Comparison of ENCODE assay signal across 8 mouse cellular contexts in the genomic region with DNA sequence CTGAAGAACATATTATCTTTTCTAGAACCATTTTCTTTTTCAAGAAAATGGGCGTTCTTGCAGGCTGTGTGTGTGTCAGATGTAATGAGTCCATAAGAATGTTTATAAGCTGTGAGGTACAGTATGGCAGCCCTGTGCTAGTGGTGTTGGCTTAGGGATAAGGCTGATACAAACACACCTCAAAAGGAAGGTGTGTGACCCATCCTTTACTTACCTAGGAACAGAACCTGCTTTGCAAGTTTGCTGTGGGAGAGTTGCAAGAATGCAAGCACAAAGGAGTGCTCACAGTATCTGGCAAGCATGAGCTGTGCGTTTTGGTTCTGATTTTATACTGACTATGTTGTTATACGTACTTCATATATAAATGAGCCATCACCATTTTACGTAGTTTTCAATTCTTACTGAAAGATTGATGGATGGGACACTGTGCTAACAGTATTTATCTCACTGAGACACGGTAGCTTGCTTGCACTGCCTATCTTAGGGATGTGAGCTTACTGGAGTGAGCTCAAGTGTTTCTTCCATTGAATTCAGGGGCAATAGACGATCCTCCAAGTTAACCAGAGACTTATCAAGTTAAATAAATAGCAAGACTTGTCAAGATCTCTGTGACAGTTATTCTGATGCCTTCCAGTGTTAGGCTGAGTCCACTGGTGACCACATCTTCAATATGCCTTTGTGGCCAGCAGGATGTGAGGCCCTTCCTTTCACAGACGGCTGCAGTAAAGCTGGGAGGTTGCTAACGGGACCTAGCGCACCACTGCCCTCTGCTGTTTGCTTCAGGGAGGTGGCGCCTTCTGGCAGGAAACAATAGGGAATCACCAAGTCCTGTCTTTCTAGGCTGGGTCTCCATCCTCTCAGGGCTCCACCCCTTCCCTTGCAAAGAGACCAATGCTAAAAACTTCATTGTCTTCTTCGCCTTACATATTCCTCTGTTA.
DNase-seq lines count a peak whose midpoint lies in the region; ATAC-seq and TF ChIP-seq lines count a peak whose summit lies in the region.

No protein-coding gene starts in this region.

- H3K4me2 ChIP-seq in embryonic facial prominence, embryonic 11.5 days (ENCODE audit: low read depth, low read length), result no peak overlapping the region
- H3K4me2 ChIP-seq in kidney, embryonic 15.5 days, result no peak overlapping the region
- H3K4me2 ChIP-seq in neural tube, embryonic 11.5 days (ENCODE audit: low read depth), result no peak overlapping the region
- no peak overlapping the region for H3K4me2 ChIP-seq in stomach, embryonic 14.5 days (replicated peaks; ENCODE audit: low read depth, low read length)

- no peaks in the 10 kb centered on the region for H3K79me2 ChIP-seq in liver, adult 2 months (ENCODE audit: control insufficient read depth, insufficient read depth, low read length)

- no peaks in the 10 kb centered on the region for H3K4me1 ChIP-seq in embryonic facial prominence, embryonic 11.5 days (ENCODE audit: control insufficient read depth, insufficient read depth, low read length)
- H3K4me1 ChIP-seq in heart, embryonic 10.5 days, result no peaks in the 10 kb centered on the region
- no peaks in the 10 kb centered on the region for H3K4me1 ChIP-seq in kidney, embryonic 15.5 days
- H3K4me1 ChIP-seq in liver, adult 2 months (ENCODE audit: control insufficient read depth, insufficient read depth, low read length), result no peaks in the 10 kb centered on the region
- H3K4me1 ChIP-seq in neural tube, embryonic 11.5 days (ENCODE audit: control insufficient read depth, insufficient read depth, low read length), result no peaks in the 10 kb centered on the region
- H3K4me1 ChIP-seq in stomach, embryonic 14.5 days (ENCODE audit: control insufficient read depth, insufficient read depth, low read length), result peaks cover 3% of the 10 kb centered on the region; the same call in 1 of the 2 replicates

- no peaks in the 10 kb centered on the region for H3K36me3 ChIP-seq in embryonic facial prominence, embryonic 11.5 days (replicated peaks; ENCODE audit: control insufficient read depth, insufficient read depth, low read depth, low read length)
- H3K36me3 ChIP-seq in heart, embryonic 10.5 days, result no peaks in the 10 kb centered on the region
- H3K36me3 ChIP-seq in kidney, embryonic 15.5 days, result no peaks in the 10 kb centered on the region
- no peaks in the 10 kb centered on the region for H3K36me3 ChIP-seq in liver, adult 2 months (ENCODE audit: control insufficient read depth, insufficient read depth, low read length)
- H3K36me3 ChIP-seq in neural tube, embryonic 11.5 days (ENCODE audit: control insufficient read depth, insufficient read depth, low read length), result no peaks in the 10 kb centered on the region
- H3K36me3 ChIP-seq in stomach, embryonic 14.5 days (ENCODE audit: control insufficient read depth, insufficient read depth, low read length), result no peaks in the 10 kb centered on the region

- TF ChIP-seq CTCF in liver, adult 2 months (IDR thresholded peaks at IDR 0.05; ENCODE audit: low read depth, low read length), result peak; percentile 91

- TF ChIP-seq POLR2A in liver, adult 2 months (IDR thresholded peaks at IDR 0.05; ENCODE audit: extremely low read depth, insufficient read depth, low read length), result no peak

- H3K9me3 ChIP-seq in embryonic facial prominence, embryonic 11.5 days (replicated peaks; ENCODE audit: control insufficient read depth, low read length), result no peaks in the 10 kb centered on the region
- no peaks in the 10 kb centered on the region for H3K9me3 ChIP-seq in heart, embryonic 10.5 days
- no peaks in the 10 kb centered on the region for H3K9me3 ChIP-seq in kidney, embryonic 15.5 days (replicated peaks)
- no peaks in the 10 kb centered on the region for H3K9me3 ChIP-seq in neural tube, embryonic 11.5 days (ENCODE audit: control insufficient read depth, low read length)
- H3K9me3 ChIP-seq in stomach, embryonic 14.5 days (ENCODE audit: control insufficient read depth, low read depth, low read length), result no peaks in the 10 kb centered on the region

- no peak overlapping the region for H3K4me3 ChIP-seq in embryonic facial prominence, embryonic 11.5 days (ENCODE audit: low read depth, low read length)
- H3K4me3 ChIP-seq in heart, embryonic 10.5 days, result no peak overlapping the region
- H3K4me3 ChIP-seq in kidney, embryonic 15.5 days (replicated peaks), result no peak overlapping the region
- no peak overlapping the region for H3K4me3 ChIP-seq in liver, adult 2 months (ENCODE audit: insufficient read depth, low read depth, low read length)
- no peak overlapping the region for H3K4me3 ChIP-seq in neural tube, embryonic 11.5 days (ENCODE audit: low read depth, low read length)
- H3K4me3 ChIP-seq in stomach, embryonic 14.5 days (ENCODE audit: low read depth, low read length), result no peak overlapping the region

- peak; percentile 85 for ATAC-seq in embryonic facial prominence, embryonic 11.5 days (replicated peaks; ENCODE audit: insufficient number of reproducible peaks, low FRiP score, low TSS enrichment, low read depth)
- ATAC-seq in kidney, embryonic 15.5 days (replicated peaks; ENCODE audit: low FRiP score), result peak; percentile 87
- peak; percentile 85 for ATAC-seq in neural tube, embryonic 11.5 days (ENCODE audit: insufficient read depth, low FRiP score, low TSS enrichment)
- ATAC-seq in stomach, embryonic 14.5 days (ENCODE audit: insufficient number of reproducible peaks, insufficient read depth, low FRiP score, low read depth), result peak; percentile 78; the same call in 1 of the 2 replicates

- H3K9ac ChIP-seq in embryonic facial prominence, embryonic 11.5 days (replicated peaks; ENCODE audit: low read length), result no peak overlapping the region
- no peak overlapping the region for H3K9ac ChIP-seq in kidney, embryonic 15.5 days
- H3K9ac ChIP-seq in liver, adult 2 months (ENCODE audit: low read depth, low read length), result no peak overlapping the region
- no peak overlapping the region for H3K9ac ChIP-seq in neural tube, embryonic 11.5 days (ENCODE audit: low read length)
- no peak overlapping the region for H3K9ac ChIP-seq in stomach, embryonic 14.5 days (replicated peaks; ENCODE audit: low read depth, low read length)

- peak; percentile 77 for DNase-seq in 416B (ENCODE audit: low read depth)
- DNase-seq in adrenal gland, postnatal 25 days, result peak; percentile 65
- DNase-seq in embryonic facial prominence, embryonic 11.5 days (ENCODE audit: low spot score), result peak; percentile 88
- peak; percentile 83 for DNase-seq in heart, embryonic 10.5 days (ENCODE audit: low spot score)
- DNase-seq in liver, adult 2 months (ENCODE audit: extremely low read depth, low read depth, low spot score), result peak; percentile 21
- peak; percentile 83 for DNase-seq in neural tube, embryonic 11.5 days (ENCODE audit: low spot score)

- H3K27ac ChIP-seq in embryonic facial prominence, embryonic 11.5 days (replicated peaks; ENCODE audit: low read depth, low read length), result no peak overlapping the region
- no peak overlapping the region for H3K27ac ChIP-seq in heart, embryonic 10.5 days
- no peak overlapping the region for H3K27ac ChIP-seq in kidney, embryonic 15.5 days
- H3K27ac ChIP-seq in liver, adult 2 months (replicated peaks; ENCODE audit: insufficient read depth, low read depth, low read length), result no peak overlapping the region
- no peak overlapping the region for H3K27ac ChIP-seq in neural tube, embryonic 11.5 days (ENCODE audit: low read depth, low read length)
- H3K27ac ChIP-seq in stomach, embryonic 14.5 days (ENCODE audit: low read length), result no peak overlapping the region

- 46% methylated on average over 11 of the region's 11 CpGs for WGBS in embryonic facial prominence, embryonic 11.5 days
- WGBS in heart, embryonic 10.5 days, result 36% methylated on average over 11 of the region's 11 CpGs
- WGBS in kidney, embryonic 15.5 days, result 48% methylated on average over 11 of the region's 11 CpGs
- 36% methylated on average over 11 of the region's 11 CpGs for WGBS in liver, adult 2 months
- 45% methylated on average over 11 of the region's 11 CpGs for WGBS in neural tube, embryonic 11.5 days
- WGBS in stomach, embryonic 14.5 days, result 35% methylated on average over 11 of the region's 11 CpGs

- no peaks in the 10 kb centered on the region for H3K27me3 ChIP-seq in embryonic facial prominence, embryonic 11.5 days (ENCODE audit: control insufficient read depth, insufficient read depth, low read length)
- H3K27me3 ChIP-seq in heart, embryonic 10.5 days (ENCODE audit: insufficient read depth, poor library complexity, severe bottlenecking), result no peaks in the 10 kb centered on the region
- H3K27me3 ChIP-seq in kidney, embryonic 15.5 days, result no peaks in the 10 kb centered on the region
- no peaks in the 10 kb centered on the region; the same call in 1 of the 2 replicates for H3K27me3 ChIP-seq in liver, adult 2 months (ENCODE audit: control insufficient read depth, insufficient read depth, low read length)
- H3K27me3 ChIP-seq in neural tube, embryonic 11.5 days (ENCODE audit: control insufficient read depth, insufficient read depth, low read length), result no peaks in the 10 kb centered on the region
- H3K27me3 ChIP-seq in stomach, embryonic 14.5 days (ENCODE audit: control insufficient read depth, insufficient read depth, low read length), result no peaks in the 10 kb centered on the region

Comparison
In these comparisons a context has a peak if more than half of its experiments do, and no peak if none do; other contexts are left out.
1. DNase-seq: peak in every context shown above with its lines; median percentile 88 in embryonic facial prominence, embryonic 11.5 days; 83 in heart, embryonic 10.5 days; 83 in neural tube, embryonic 11.5 days; 77 in 416B; 65 in adrenal gland, postnatal 25 days; 21 in liver, adult 2 months.